Mouse (Mus musculus) liver, embryonic 11.5 days (tissue): ENCODE measurements at regions not wholly inside any gene's neighbourhood (a gene's known extent, or its start where the extent isn't known, plus 50 kb on each side); places are given as distances from the start of the nearest gene placed in this dataset.

Source experiments
- ATAC-seq: fragments of 200-750 bp; cut with Nextera tagmentation; replicated peaks from 2 replicates; pipeline ENCODE4 v1.8.0; 2017; ENCODE audit warnings: moderate number of reproducible peaks, mild to moderate bottlenecking, moderate TSS enrichment, moderate library complexity; ENCODE audit not compliant: low FRiP score
- DNase-seq: peaks from one replicate; pipeline ENCODE4 v3.0.0-alpha.2; 2017; ENCODE audit warnings: low spot score
- H3K27ac ChIP-seq: fragments of 300-500 bp; sonication (generic); 2 replicates; pipeline ENCODE4 v1.5.1; 2014; ENCODE audit warnings: mild to moderate bottlenecking, low read depth, low read length, control low read depth
- H3K27me3 ChIP-seq: fragments of 300-500 bp; sonication (generic); replicated peaks from 2 replicates; pipeline ENCODE4 v1.6.1; 2014; ENCODE audit warnings: low read length, mixed read lengths; ENCODE audit not compliant: control insufficient read depth, insufficient read depth
- H3K36me3 ChIP-seq: fragments of 300-500 bp; sonication (generic); 2 replicates; pipeline ENCODE4 v1.6.1; 2014; ENCODE audit warnings: mild to moderate bottlenecking, low read length, moderate library complexity, mixed read lengths; ENCODE audit not compliant: control insufficient read depth, insufficient read depth
- H3K4me1 ChIP-seq: fragments of 300-500 bp; sonication (generic); replicated peaks from 2 replicates; pipeline ENCODE4 v1.6.1; 2014; ENCODE audit warnings: low read length, mixed read lengths; ENCODE audit not compliant: control insufficient read depth, insufficient read depth
- H3K4me2 ChIP-seq: fragments of 300-500 bp; sonication (generic); 2 replicates; pipeline ENCODE4 v1.6.1; 2014; ENCODE audit warnings: mild to moderate bottlenecking, control low read depth, moderate library complexity
- H3K4me3 ChIP-seq: fragments of 300-500 bp; sonication (generic); 2 replicates; pipeline ENCODE4 v1.5.1; 2014; ENCODE audit warnings: low read depth, low read length, control low read depth
- H3K9ac ChIP-seq: fragments of 300-500 bp; sonication (generic); 2 replicates; pipeline ENCODE4 v1.6.1; 2014; ENCODE audit warnings: low read depth, low read length, control low read depth
- H3K9me3 ChIP-seq: fragments of 300-500 bp; sonication (generic); 2 replicates; pipeline ENCODE4 v1.6.1; 2016; ENCODE audit warnings: low read length, inconsistent platforms, mixed read lengths; ENCODE audit not compliant: control insufficient read depth
- WGBS: fragments of 180-500 bp; shearing (Covaris S2); extraction: QIAGEN DNeasy Blood & Tissue Kit; methylation state at CpG from one replicate; pipeline ENCODE4 v1.1.7; 2014; 5-methylcytosine and 5-hydroxymethylcytosine counted together

- Histone ChIP-seq H3K4me2 (no peak overlapping the region), H3K27me3 (no peaks in the 10 kb centered on the region), H3K4me1 (no peaks in the 10 kb centered on the region), H3K9ac (no peak overlapping the region), H3K36me3 (no peaks in the 10 kb centered on the region), H3K4me3 (no peak overlapping the region), H3K9me3 (no peaks in the 10 kb centered on the region), H3K27ac (no peak overlapping the region)
- no peak for DNase-seq
- ATAC-seq: no peak
These were observed 288.8 kb downstream of the Dchs2 start for GRCm38 (mm10) chr3:83416536-83416935.

- no peaks in the 10 kb centered on the region for H3K4me1 ChIP-seq
- no peak overlapping the region for H3K4me2 ChIP-seq
- H3K27me3 ChIP-seq: no peaks in the 10 kb centered on the region
- H3K27ac ChIP-seq: no peak overlapping the region
- no peak overlapping the region for H3K9ac ChIP-seq
- no peak for ATAC-seq
- no peak overlapping the region for H3K4me3 ChIP-seq
- no peak for DNase-seq
- no peaks in the 10 kb centered on the region for H3K36me3 ChIP-seq
- 59% methylated on average over 7 of the region's 7 CpGs for WGBS
- H3K9me3 ChIP-seq: no peaks in the 10 kb centered on the region
These were observed 296.5 kb downstream of the Dchs2 start for GRCm38 (mm10) chr3:83424267-83424666.

- H3K4me2 ChIP-seq: no peak overlapping the region
- ATAC-seq (no peak), DNase-seq (no peak)
- no peak overlapping the region for H3K4me3 ChIP-seq
- no peak overlapping the region for H3K9ac ChIP-seq
- H3K27me3 ChIP-seq: no peaks in the 10 kb centered on the region
- no peaks in the 10 kb centered on the region for H3K9me3 ChIP-seq
- H3K27ac ChIP-seq: no peak overlapping the region
- WGBS: 81% methylated on average over 3 of the region's 3 CpGs
- no peaks in the 10 kb centered on the region for H3K36me3 ChIP-seq
- H3K4me1 ChIP-seq: no peaks in the 10 kb centered on the region
These were observed 301.6 kb downstream of the Dchs2 start for GRCm38 (mm10) chr3:83429376-83429775.

GRCm38 (mm10) chr3:83446154-83446667, 318.5 kb downstream of the Dchs2 start:
- ATAC-seq (no peak), DNase-seq (no peak)
- Histone ChIP-seq H3K36me3 (no peaks in the 10 kb centered on the region), H3K4me3 (no peak overlapping the region), H3K27ac (no peak overlapping the region), H3K9me3 (no peaks in the 10 kb centered on the region), H3K4me1 (no peaks in the 10 kb centered on the region), H3K4me2 (no peak overlapping the region), H3K27me3 (no peaks in the 10 kb centered on the region), H3K9ac (no peak overlapping the region)
- 58% methylated on average over 7 of the region's 7 CpGs for WGBS

GRCm38 (mm10) chr3:83450662-83451061, 315.5 kb upstream of the Sfrp2 start:
- H3K27me3 ChIP-seq: no peaks in the 10 kb centered on the region
- no peaks in the 10 kb centered on the region for H3K4me1 ChIP-seq
- H3K9ac ChIP-seq: no peak overlapping the region
- no peak for DNase-seq
- no peak overlapping the region for H3K4me2 ChIP-seq
- no peak for ATAC-seq
- no peaks in the 10 kb centered on the region for H3K36me3 ChIP-seq
- H3K4me3 ChIP-seq: no peak overlapping the region
- H3K27ac ChIP-seq: no peak overlapping the region
- 74% methylated on average over 2 of the region's 2 CpGs for WGBS
- H3K9me3 ChIP-seq: no peaks in the 10 kb centered on the region

GRCm38 (mm10) chr3:83451317-83451716, 314.8 kb upstream of the Sfrp2 start:
- no peak for ATAC-seq
- no peaks in the 10 kb centered on the region for H3K36me3 ChIP-seq
- H3K9me3 ChIP-seq: no peaks in the 10 kb centered on the region
- no peaks in the 10 kb centered on the region for H3K4me1 ChIP-seq
- 85% methylated on average over 3 of the region's 3 CpGs for WGBS
- DNase-seq: no peak
- H3K27me3 ChIP-seq: no peaks in the 10 kb centered on the region
- no peak overlapping the region for H3K4me3 ChIP-seq
- no peak overlapping the region for H3K27ac ChIP-seq
- no peak overlapping the region for H3K9ac ChIP-seq
- no peak overlapping the region for H3K4me2 ChIP-seq

- Histone ChIP-seq H3K27ac (no peak overlapping the region), H3K4me3 (no peak overlapping the region), H3K9me3 (no peaks in the 10 kb centered on the region), H3K36me3 (no peaks in the 10 kb centered on the region), H3K4me1 (no peaks in the 10 kb centered on the region), H3K4me2 (no peak overlapping the region), H3K27me3 (no peaks in the 10 kb centered on the region), H3K9ac (no peak overlapping the region)
- no peak for ATAC-seq
- 58% methylated on average over 2 of the region's 2 CpGs for WGBS
- DNase-seq: no peak
These were observed 312.7 kb upstream of the Sfrp2 start for GRCm38 (mm10) chr3:83453462-83453861.

GRCm38 (mm10) chr3:83458450-83458849, 307.7 kb upstream of the Sfrp2 start:
- no peaks in the 10 kb centered on the region for H3K36me3 ChIP-seq
- no peaks in the 10 kb centered on the region for H3K4me1 ChIP-seq
- H3K4me2 ChIP-seq: no peak overlapping the region
- H3K9ac ChIP-seq: no peak overlapping the region
- no peaks in the 10 kb centered on the region for H3K27me3 ChIP-seq
- DNase-seq (no peak), ATAC-seq (no peak)
- no peak overlapping the region for H3K4me3 ChIP-seq
- no peaks in the 10 kb centered on the region for H3K9me3 ChIP-seq
- H3K27ac ChIP-seq: no peak overlapping the region
- WGBS: 67% methylated on average over 1 of the region's 1 CpGs

- H3K27ac ChIP-seq: no peak overlapping the region
- ATAC-seq (no peak), DNase-seq (no peak)
- H3K4me3 ChIP-seq: no peak overlapping the region
- WGBS: 76% methylated on average over 3 of the region's 3 CpGs
- H3K9ac ChIP-seq: no peak overlapping the region
- no peaks in the 10 kb centered on the region for H3K9me3 ChIP-seq
- no peaks in the 10 kb centered on the region for H3K36me3 ChIP-seq
- no peaks in the 10 kb centered on the region for H3K4me1 ChIP-seq
- H3K27me3 ChIP-seq: no peaks in the 10 kb centered on the region
- no peak overlapping the region for H3K4me2 ChIP-seq
These were observed 286.9 kb upstream of the Sfrp2 start for GRCm38 (mm10) chr3:83479251-83479650.
